Mouse (Mus musculus): ENCODE measurements around the gene Asb18. TPM values are rescaled to one million over a fixed set of nuclear protein-coding genes. Genes with fewer than 3 reads are reported as not detected.

Gene Asb18
- total and polyA plus RNA-seq, 2 experiments from 2014 or later, result 1.6 to 17.3 TPM

- H3K4me3 ChIP-seq (ENCODE audit: low read depth, low read length), result no peak overlapping the region
- peaks cover 17% of the 10 kb centered on the region for H3K27me3 ChIP-seq (ENCODE audit: control insufficient read depth, insufficient read depth, low read length)
- 74% methylated on average over 8 of the region's 8 CpGs for WGBS
- no peaks in the 10 kb centered on the region for H3K9me3 ChIP-seq (replicated peaks; ENCODE audit: control insufficient read depth, low read length)
- no peaks in the 10 kb centered on the region for H3K4me1 ChIP-seq (ENCODE audit: control insufficient read depth, insufficient read depth)
- TF ChIP-seq CTCF (IDR thresholded peaks at IDR 0.05; ENCODE audit: low read depth) (no peak), EP300 (IDR thresholded peaks at IDR 0.05; ENCODE audit: low read depth) (no peak)
- no peak overlapping the region for H3K4me2 ChIP-seq (ENCODE audit: low read depth, low read length)
- no peaks in the 10 kb centered on the region for H3K36me3 ChIP-seq (replicated peaks; ENCODE audit: control insufficient read depth, insufficient read depth, low read length)
- ATAC-seq (ENCODE audit: insufficient read depth, low read depth), result no peak
- DNase-seq (ENCODE audit: low spot score), result no peak
- no peak overlapping the region for H3K27ac ChIP-seq (ENCODE audit: low read depth)
- H3K9ac ChIP-seq (replicated peaks; ENCODE audit: low read depth, low read length), result no peak overlapping the region
Measured at GRCm38 (mm10) chr1:89974541-89974940, 39.9 kb downstream of the Asb18 start.

- H3K4me2 ChIP-seq (ENCODE audit: low read depth, low read length), result no peak overlapping the region
- H3K9me3 ChIP-seq (replicated peaks; ENCODE audit: control insufficient read depth, low read length), result no peaks in the 10 kb centered on the region
- H3K27ac ChIP-seq (ENCODE audit: low read depth), result no peak overlapping the region
- no peak for ATAC-seq (ENCODE audit: insufficient read depth, low read depth)
- peaks cover 43% of the 10 kb centered on the region for H3K27me3 ChIP-seq (ENCODE audit: control insufficient read depth, insufficient read depth, low read length)
- H3K4me3 ChIP-seq (ENCODE audit: low read depth, low read length), result no peak overlapping the region
- no peak for DNase-seq (ENCODE audit: low spot score)
- WGBS, result 57% methylated on average over 8 of the region's 8 CpGs
- H3K4me1 ChIP-seq (ENCODE audit: control insufficient read depth, insufficient read depth), result no peaks in the 10 kb centered on the region
- TF ChIP-seq CTCF (IDR thresholded peaks at IDR 0.05; ENCODE audit: low read depth), result no peak
- no peak for TF ChIP-seq EP300 (IDR thresholded peaks at IDR 0.05; ENCODE audit: low read depth)
- no peak overlapping the region for H3K9ac ChIP-seq (replicated peaks; ENCODE audit: low read depth, low read length)
- H3K36me3 ChIP-seq (replicated peaks; ENCODE audit: control insufficient read depth, insufficient read depth, low read length), result no peaks in the 10 kb centered on the region
Measured at GRCm38 (mm10) chr1:89971848-89972247, 42.6 kb downstream of the Asb18 start.

GRCm38 (mm10) chr1:89969714-89970110 is 44.8 kb downstream of the Asb18 start:
- H3K27ac ChIP-seq (ENCODE audit: low read depth), result no peak overlapping the region
- H3K9me3 ChIP-seq (replicated peaks; ENCODE audit: control insufficient read depth, low read length), result no peaks in the 10 kb centered on the region
- no peak overlapping the region for H3K4me2 ChIP-seq (ENCODE audit: low read depth, low read length)
- H3K27me3 ChIP-seq (ENCODE audit: control insufficient read depth, insufficient read depth, low read length), result peaks cover 43% of the 10 kb centered on the region
- ATAC-seq (ENCODE audit: insufficient read depth, low read depth) (no peak), DNase-seq (ENCODE audit: low spot score) (no peak)
- WGBS, result 75% methylated on average over 4 of the region's 4 CpGs
- no peak overlapping the region for H3K4me3 ChIP-seq (ENCODE audit: low read depth, low read length)
- TF ChIP-seq EP300 (IDR thresholded peaks at IDR 0.05; ENCODE audit: low read depth) (no peak), CTCF (IDR thresholded peaks at IDR 0.05; ENCODE audit: low read depth) (no peak)
- H3K9ac ChIP-seq (replicated peaks; ENCODE audit: low read depth, low read length), result no peak overlapping the region
- H3K36me3 ChIP-seq (replicated peaks; ENCODE audit: control insufficient read depth, insufficient read depth, low read length), result no peaks in the 10 kb centered on the region
- H3K4me1 ChIP-seq (ENCODE audit: control insufficient read depth, insufficient read depth), result no peaks in the 10 kb centered on the region

- Histone ChIP-seq H3K27me3 (ENCODE audit: control insufficient read depth, insufficient read depth, low read length) (peaks cover 43% of the 10 kb centered on the region), H3K36me3 (replicated peaks; ENCODE audit: control insufficient read depth, insufficient read depth, low read length) (no peaks in the 10 kb centered on the region), H3K9ac (replicated peaks; ENCODE audit: low read depth, low read length) (no peak overlapping the region), H3K4me3 (ENCODE audit: low read depth, low read length) (no peak overlapping the region), H3K27ac (ENCODE audit: low read depth) (no peak overlapping the region), H3K4me1 (ENCODE audit: control insufficient read depth, insufficient read depth) (no peaks in the 10 kb centered on the region), H3K4me2 (ENCODE audit: low read depth, low read length) (no peak overlapping the region), H3K9me3 (replicated peaks; ENCODE audit: control insufficient read depth, low read length) (no peaks in the 10 kb centered on the region)
- no peak for DNase-seq (ENCODE audit: low spot score)
- WGBS, result 53% methylated on average over 10 of the region's 10 CpGs
- ATAC-seq (ENCODE audit: insufficient read depth, low read depth), result no peak
- TF ChIP-seq EP300 (IDR thresholded peaks at IDR 0.05; ENCODE audit: low read depth), result no peak
- TF ChIP-seq CTCF (IDR thresholded peaks at IDR 0.05; ENCODE audit: low read depth), result no peak
Measured at GRCm38 (mm10) chr1:89969072-89969713, 45.3 kb downstream of the Asb18 start.

- 2% methylated on average over 91 of the region's 95 CpGs for WGBS
- peak overlapping the region; percentile 44 for H3K9ac ChIP-seq (replicated peaks; ENCODE audit: low read depth, low read length)
- peak; percentile 10 for DNase-seq (ENCODE audit: low spot score)
- H3K4me2 ChIP-seq (ENCODE audit: low read depth, low read length), result peak overlapping the region; percentile 91
- no peaks in the 10 kb centered on the region for H3K9me3 ChIP-seq (replicated peaks; ENCODE audit: control insufficient read depth, low read length)
- ATAC-seq (ENCODE audit: insufficient read depth, low read depth), result peak; percentile 73
- H3K36me3 ChIP-seq (replicated peaks; ENCODE audit: control insufficient read depth, insufficient read depth, low read length), result no peaks in the 10 kb centered on the region
- H3K27me3 ChIP-seq (ENCODE audit: control insufficient read depth, insufficient read depth, low read length), result peaks cover 43% of the 10 kb centered on the region
- H3K4me1 ChIP-seq (ENCODE audit: control insufficient read depth, insufficient read depth), result no peaks in the 10 kb centered on the region
- no peak overlapping the region for H3K27ac ChIP-seq (ENCODE audit: low read depth)
- H3K4me3 ChIP-seq (ENCODE audit: low read depth, low read length), result peak overlapping the region; percentile 57
- TF ChIP-seq CTCF (IDR thresholded peaks at IDR 0.05; ENCODE audit: low read depth), result no peak
- TF ChIP-seq EP300 (IDR thresholded peaks at IDR 0.05; ENCODE audit: low read depth), result no peak
Measured at GRCm38 (mm10) chr1:89968111-89968851, 46.2 kb downstream of the Asb18 start.

Data from heart, postnatal 0 days (tissue).